Mouse (Mus musculus) stomach, embryonic 14.5 days (tissue): ENCODE data around the gene Ipcef1. TPM values are rescaled to one million over a fixed set of nuclear protein-coding genes. Genes with fewer than 3 reads are reported as not detected.

Source experiments
- ATAC-seq: fragments of 200-750 bp; cut with Nextera tagmentation; 2 replicates; pipeline ENCODE4 v1.8.0; 2017; ENCODE audit warnings: low read depth, moderate TSS enrichment; ENCODE audit not compliant: insufficient number of reproducible peaks, insufficient read depth, low FRiP score
- H3K27ac ChIP-seq: fragments of 300-500 bp; sonication (generic); 2 replicates; pipeline ENCODE4 v1.5.1; 2014; ENCODE audit warnings: mild to moderate bottlenecking, low read length, moderate library complexity, mixed read lengths
- H3K27me3 ChIP-seq: fragments of 300-500 bp; sonication (generic); 2 replicates; pipeline ENCODE4 v1.6.1; 2014; ENCODE audit warnings: low read length, control low read depth, mixed read lengths; ENCODE audit not compliant: control insufficient read depth, insufficient read depth
- H3K36me3 ChIP-seq: fragments of 300-500 bp; sonication (generic); 2 replicates; pipeline ENCODE4 v1.6.1; 2014; ENCODE audit warnings: mild to moderate bottlenecking, control low read depth, low read length, moderate library complexity, mixed read lengths; ENCODE audit not compliant: control insufficient read depth, insufficient read depth
- H3K4me1 ChIP-seq: fragments of 300-500 bp; sonication (generic); 2 replicates; pipeline ENCODE4 v1.6.1; 2014; ENCODE audit warnings: low read length, control low read depth, mixed read lengths; ENCODE audit not compliant: control insufficient read depth, insufficient read depth
- H3K4me2 ChIP-seq: fragments of 300-500 bp; sonication (generic); replicated peaks from 2 replicates; pipeline ENCODE4 v1.6.1; 2014; ENCODE audit warnings: low read depth, low read length, control low read depth
- H3K4me3 ChIP-seq: fragments of 300-500 bp; sonication (generic); 2 replicates; pipeline ENCODE4 v1.5.1; 2014; ENCODE audit warnings: low read depth, low read length, control low read depth
- H3K9ac ChIP-seq: fragments of 300-500 bp; sonication (generic); replicated peaks from 2 replicates; pipeline ENCODE4 v1.6.1; 2014; ENCODE audit warnings: low read depth, mild to moderate bottlenecking, control low read depth, low read length, moderate library complexity, mixed read lengths
- H3K9me3 ChIP-seq: fragments of 300-500 bp; sonication (generic); 2 replicates; pipeline ENCODE4 v1.6.1; 2016; ENCODE audit warnings: low read depth, low read length, control low read depth; ENCODE audit not compliant: control insufficient read depth
- WGBS: fragments of 180-500 bp; shearing (Covaris S2); extraction: QIAGEN DNeasy Blood & Tissue Kit; methylation state at CpG from one replicate; pipeline ENCODE4 v1.1.7; 2014; 5-methylcytosine and 5-hydroxymethylcytosine counted together
- polyA plus RNA-seq: library from polyadenylated mRNA; unstranded; fragments of >200 nt; fragmentation: Nextera tagmentation; extraction: Ambion mirVana; gene quantifications from 2 replicates; pipeline ENCODE4 v1.2.1, GENCODE M21; 2014

The Ipcef1 gene
- polyA plus RNA-seq, 1 experiment from 2014 or later, result 1.0 TPM

DNA sequence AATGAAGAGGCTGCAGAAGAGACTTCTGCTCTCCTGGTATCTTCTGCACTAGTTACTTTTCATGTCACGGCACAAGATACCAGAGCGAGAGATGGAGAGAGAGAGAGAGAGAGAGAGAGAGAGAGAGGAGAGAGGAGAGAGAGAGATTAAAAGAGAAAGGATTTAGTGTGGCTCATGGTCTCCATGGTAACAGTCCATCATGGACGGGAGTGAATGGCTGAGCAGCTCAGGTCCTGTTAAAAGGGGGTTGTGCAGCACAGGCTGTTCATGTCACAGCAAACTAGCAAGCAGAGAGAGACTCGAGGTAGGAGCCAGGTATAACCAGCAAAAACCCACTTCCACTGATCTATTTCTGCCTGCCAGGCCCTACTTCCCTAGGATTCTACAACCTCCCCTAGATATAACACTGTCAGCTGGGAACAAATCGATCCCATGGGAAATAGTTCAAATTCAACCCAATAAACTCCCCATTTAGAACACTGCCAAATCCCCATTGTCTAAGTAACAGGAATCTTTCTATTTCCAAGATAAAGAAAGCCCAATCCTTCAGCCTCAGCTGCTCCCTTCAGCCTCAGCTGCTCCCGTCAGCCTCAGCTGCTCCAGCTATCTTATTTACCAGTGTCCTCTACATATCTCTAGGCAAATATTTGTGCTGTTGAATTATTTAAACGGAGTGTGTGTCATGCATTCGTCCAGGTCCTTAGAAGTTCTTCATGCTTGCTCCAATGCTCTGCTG is 18.0 kb upstream of the Ipcef1 start:
- no peak overlapping the region for H3K9ac ChIP-seq
- no peaks in the 10 kb centered on the region for H3K9me3 ChIP-seq
- no peaks in the 10 kb centered on the region for H3K27me3 ChIP-seq
- no peak overlapping the region for H3K4me3 ChIP-seq
- H3K4me2 ChIP-seq, result no peak overlapping the region
- no peaks in the 10 kb centered on the region for H3K36me3 ChIP-seq
- no peak overlapping the region; the same call in 1 of the 2 replicates for H3K27ac ChIP-seq
- 56% methylated on average over 8 of the region's 8 CpGs for WGBS
- H3K4me1 ChIP-seq, result no peaks in the 10 kb centered on the region
- ATAC-seq, result no peak

- Histone ChIP-seq H3K36me3 (no peaks in the 10 kb centered on the region), H3K4me1 (no peaks in the 10 kb centered on the region), H3K4me2 (no peak overlapping the region), H3K27ac (no peak overlapping the region), H3K9ac (no peak overlapping the region), H3K27me3 (no peaks in the 10 kb centered on the region), H3K9me3 (no peaks in the 10 kb centered on the region), H3K4me3 (no peak overlapping the region)
- WGBS, result 90% methylated on average over 2 of the region's 2 CpGs
- no peak for ATAC-seq
Measured at GRCm38 (mm10) chr10:7069090-7069489, 16.8 kb upstream of the Ipcef1 start.

DNA sequence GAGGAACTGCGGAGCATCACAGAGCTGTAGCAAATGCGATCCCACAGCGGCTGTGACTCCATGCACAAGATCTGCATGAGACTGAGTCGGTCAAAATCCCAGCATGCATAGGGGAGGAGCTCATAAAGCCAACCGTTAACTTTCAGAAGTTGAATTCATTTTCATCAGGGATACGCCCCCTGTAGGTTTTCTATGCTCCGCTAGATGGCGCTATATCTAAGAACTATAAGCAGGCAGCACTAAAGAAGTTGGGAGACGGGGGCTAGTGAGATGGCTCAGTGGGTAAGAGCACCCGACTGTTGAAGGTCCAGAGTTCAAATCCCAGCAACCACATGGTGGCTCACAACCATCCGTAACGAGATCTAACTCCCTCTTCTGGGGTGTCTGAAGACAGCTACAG is 16.3 kb upstream of the Ipcef1 start:
- H3K9ac ChIP-seq, result no peak overlapping the region
- WGBS, result 72% methylated on average over 12 of the region's 12 CpGs
- no peak overlapping the region for H3K27ac ChIP-seq
- no peak for ATAC-seq
- H3K4me1 ChIP-seq, result no peaks in the 10 kb centered on the region
- H3K4me2 ChIP-seq, result no peak overlapping the region
- no peaks in the 10 kb centered on the region for H3K9me3 ChIP-seq
- H3K36me3 ChIP-seq, result no peaks in the 10 kb centered on the region
- H3K4me3 ChIP-seq, result no peak overlapping the region
- H3K27me3 ChIP-seq, result no peaks in the 10 kb centered on the region

GRCm38 (mm10) chr10:7063752-7064457 is 11.6 kb upstream of the Ipcef1 start:
- Histone ChIP-seq H3K9me3 (no peaks in the 10 kb centered on the region), H3K4me3 (no peak overlapping the region), H3K4me1 (no peaks in the 10 kb centered on the region), H3K9ac (no peak overlapping the region), H3K36me3 (no peaks in the 10 kb centered on the region), H3K27me3 (no peaks in the 10 kb centered on the region), H3K4me2 (no peak overlapping the region), H3K27ac (no peak overlapping the region)
- no peak for ATAC-seq
- 85% methylated on average over 9 of the region's 9 CpGs for WGBS

DNA sequence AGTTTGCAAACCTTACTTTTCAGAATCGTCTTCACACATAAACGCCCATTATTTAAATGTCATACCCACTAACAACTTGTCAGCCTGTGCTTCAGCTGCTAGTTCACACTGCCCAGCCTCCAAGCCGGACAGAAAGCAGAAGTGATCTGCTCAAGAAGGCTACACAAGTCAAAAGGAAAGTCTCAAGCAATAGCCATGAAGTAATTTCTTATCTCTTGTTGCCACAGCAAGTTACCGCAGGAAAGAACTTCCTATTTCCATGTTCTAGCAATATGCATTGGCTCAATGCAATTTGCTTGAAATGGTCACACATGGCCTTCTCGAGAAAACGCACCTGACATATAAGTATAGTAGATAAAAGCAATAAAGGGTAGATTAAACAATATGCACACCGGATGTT is 10.7 kb upstream of the Ipcef1 start:
- WGBS, result 79% methylated on average over 7 of the region's 7 CpGs
- H3K36me3 ChIP-seq, result no peaks in the 10 kb centered on the region
- no peak overlapping the region for H3K4me2 ChIP-seq
- no peak overlapping the region for H3K4me3 ChIP-seq
- H3K9me3 ChIP-seq, result no peaks in the 10 kb centered on the region
- no peak overlapping the region for H3K9ac ChIP-seq
- H3K27ac ChIP-seq, result no peak overlapping the region
- ATAC-seq, result no peak
- no peaks in the 10 kb centered on the region for H3K4me1 ChIP-seq
- H3K27me3 ChIP-seq, result no peaks in the 10 kb centered on the region

DNA sequence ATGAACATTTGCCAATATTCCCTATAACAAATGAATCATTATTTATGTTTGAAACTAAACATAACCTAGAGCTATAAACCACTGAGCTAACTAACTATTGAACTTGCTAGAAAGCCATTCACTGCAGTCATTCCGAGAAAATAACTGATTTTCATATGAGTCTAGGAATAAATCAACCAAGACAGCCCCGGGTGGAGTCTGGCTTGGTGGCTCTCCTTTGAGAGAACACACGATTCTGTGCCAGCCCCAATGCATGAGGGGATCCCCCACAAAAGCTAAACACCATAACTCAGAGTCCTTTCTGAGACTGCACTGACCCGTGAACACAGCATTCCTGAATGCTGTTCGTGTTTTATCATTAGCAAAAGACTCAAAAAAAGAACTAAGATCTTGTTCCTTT is 8.0 kb upstream of the Ipcef1 start:
- H3K4me1 ChIP-seq, result no peaks in the 10 kb centered on the region
- WGBS, result 51% methylated on average over 5 of the region's 5 CpGs
- no peaks in the 10 kb centered on the region for H3K9me3 ChIP-seq
- H3K4me3 ChIP-seq, result no peak overlapping the region
- no peak for ATAC-seq
- H3K27ac ChIP-seq, result no peak overlapping the region
- no peak overlapping the region for H3K4me2 ChIP-seq
- H3K36me3 ChIP-seq, result no peaks in the 10 kb centered on the region
- no peak overlapping the region for H3K9ac ChIP-seq
- H3K27me3 ChIP-seq, result no peaks in the 10 kb centered on the region

DNA sequence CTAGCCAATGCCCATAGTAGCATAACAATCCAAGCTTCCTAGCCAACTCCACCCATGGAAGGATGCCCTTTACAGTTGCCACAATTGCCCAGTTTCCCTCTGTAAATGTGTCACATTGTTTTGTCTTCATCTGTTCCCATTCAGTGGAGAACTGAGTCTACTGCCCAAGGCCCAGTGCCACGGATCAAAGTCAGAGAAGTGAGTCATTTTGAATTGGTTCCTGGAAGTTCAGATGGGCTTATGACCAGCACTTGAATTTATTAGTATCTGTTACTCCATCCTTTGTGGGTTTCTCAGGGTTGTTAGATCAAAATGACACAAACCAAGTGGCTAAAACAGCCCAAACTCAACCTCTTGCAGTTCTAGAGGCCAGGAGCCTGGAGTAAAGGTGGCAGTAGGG is 5.3 kb upstream of the Ipcef1 start:
- WGBS, result 95% methylated on average over 1 of the region's 1 CpGs
- Histone ChIP-seq H3K4me3 (no peak overlapping the region), H3K27ac (no peak overlapping the region), H3K27me3 (no peaks in the 10 kb centered on the region), H3K9me3 (no peaks in the 10 kb centered on the region), H3K9ac (no peak overlapping the region), H3K4me2 (no peak overlapping the region), H3K4me1 (no peaks in the 10 kb centered on the region), H3K36me3 (no peaks in the 10 kb centered on the region)
- ATAC-seq, result no peak

DNA sequence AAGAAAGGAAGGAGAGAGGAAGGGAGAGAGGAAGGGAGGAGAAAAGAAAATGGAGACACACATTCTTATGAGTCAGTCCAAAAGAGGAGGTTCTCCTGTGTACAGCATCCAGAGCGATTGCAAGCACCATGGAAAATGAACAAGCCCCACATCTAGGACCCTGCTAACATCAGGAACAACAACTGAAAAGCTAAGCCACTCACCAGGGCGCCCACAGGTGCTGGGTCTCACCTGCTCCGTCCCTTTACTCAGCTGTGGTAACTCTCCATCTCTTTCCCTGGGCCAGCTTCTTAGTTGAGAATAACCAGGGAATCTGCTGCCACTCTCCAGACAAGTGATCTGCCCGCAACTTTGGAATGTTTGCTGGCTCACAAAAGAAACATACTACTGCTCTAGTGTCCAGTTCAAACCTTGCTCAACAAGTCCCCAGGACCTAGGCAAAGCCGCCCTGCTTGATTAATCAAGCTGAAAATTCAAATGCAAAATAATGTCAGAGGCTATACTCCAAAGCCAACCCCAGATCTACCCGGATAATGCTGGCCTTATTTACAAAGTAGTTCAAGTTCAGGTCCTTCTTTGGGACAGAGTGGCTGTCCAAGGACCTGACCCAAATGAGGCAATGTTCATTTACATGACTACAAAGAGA is 2.4 kb upstream of the Ipcef1 start:
- H3K4me3 ChIP-seq, result no peak overlapping the region
- no peaks in the 10 kb centered on the region for H3K36me3 ChIP-seq
- no peak overlapping the region for H3K9ac ChIP-seq
- no peaks in the 10 kb centered on the region for H3K9me3 ChIP-seq
- H3K27ac ChIP-seq, result no peak overlapping the region
- H3K4me1 ChIP-seq, result 0 out of 2 replicates have a peak, but pooled peaks cover 5% of the 10 kb centered on the region
- no peak for ATAC-seq
- H3K27me3 ChIP-seq, result no peaks in the 10 kb centered on the region
- 74% methylated on average over 6 of the region's 6 CpGs for WGBS
- no peak overlapping the region for H3K4me2 ChIP-seq
